Mouse (Mus musculus): Measurements from ENCODE around the gene Slc6a9.

GRCm38 (mm10) chr4:117918261-117918660 lies 84.0 kb downstream of the Slc6a9 start:
- TF ChIP-seq EP300 (IDR thresholded peaks at IDR 0.05; ENCODE audit: low read depth) = no peak
- no peak for TF ChIP-seq CTCF (IDR thresholded peaks at IDR 0.05; ENCODE audit: low read depth)
